Mouse (Mus musculus) A20 (cell line): ENCODE data around the gene Bhlhe40.

Experiments
- DNase-seq: peaks from one replicate; pipeline ENCODE4 v3.0.0-alpha.2; 2011; ENCODE audit warnings: low read depth, low spot score

The Bhlhe40 gene

GRCm38 (mm10) chr6:108660206-108660877 is at the start of gene Bhlhe40:
Gene Bhlhe40, plus strand, starts transcription at chr6:108660629.
- peak; percentile 96 for DNase-seq

GRCm38 (mm10) chr6:108611663-108612062 is 48.8 kb upstream of the Bhlhe40 start:
- DNase-seq: peak; percentile 27

- no peak for DNase-seq
These were observed 42.4 kb upstream of the Bhlhe40 start for GRCm38 (mm10) chr6:108618025-108618424.

- no peak for DNase-seq
These were observed 37.3 kb upstream of the Bhlhe40 start for GRCm38 (mm10) chr6:108623028-108623565.

- DNase-seq: peak; percentile 37
These were observed 35.5 kb upstream of the Bhlhe40 start for GRCm38 (mm10) chr6:108624915-108625314.

- DNase-seq: peak; percentile 73
These were observed 29.7 kb upstream of the Bhlhe40 start for GRCm38 (mm10) chr6:108630701-108631100.

GRCm38 (mm10) chr6:108638157-108638833 is 22.1 kb upstream of the Bhlhe40 start:
- no peak for DNase-seq

GRCm38 (mm10) chr6:108642020-108642419 is 18.4 kb upstream of the Bhlhe40 start:
- no peak for DNase-seq

- no peak for DNase-seq
These were observed 17.4 kb upstream of the Bhlhe40 start for GRCm38 (mm10) chr6:108643035-108643434.

GRCm38 (mm10) chr6:108644311-108644710 is 16.1 kb upstream of the Bhlhe40 start:
- DNase-seq: no peak

- DNase-seq: no peak
These were observed 13.3 kb upstream of the Bhlhe40 start for GRCm38 (mm10) chr6:108647094-108647493.

GRCm38 (mm10) chr6:108648072-108648471 is 12.4 kb upstream of the Bhlhe40 start:
- DNase-seq: no peak

- peak; percentile 58 for DNase-seq
These were observed 4.6 kb upstream of the Bhlhe40 start for GRCm38 (mm10) chr6:108655861-108656260.

- peak; percentile 84 for DNase-seq
These were observed 2.4 kb upstream of the Bhlhe40 start for GRCm38 (mm10) chr6:108658051-108658415.

GRCm38 (mm10) chr6:108658416-108659201 is 1.8 kb upstream of the Bhlhe40 start:
- DNase-seq: peak; percentile 90

GRCm38 (mm10) chr6:108659221-108659725 is 1.2 kb upstream of the Bhlhe40 start:
- DNase-seq: peak; percentile 92

GRCm38 (mm10) chr6:108659726-108660205 is 663 bp upstream of the Bhlhe40 start:
- no peak for DNase-seq

GRCm38 (mm10) chr6:108660878-108661389 is 505 bp downstream of the Bhlhe40 start:
- DNase-seq: no peak

GRCm38 (mm10) chr6:108661412-108661811 is 983 bp downstream of the Bhlhe40 start:
- peak; percentile 90 for DNase-seq

- no peak for DNase-seq
These were observed 1.5 kb downstream of the Bhlhe40 start for GRCm38 (mm10) chr6:108661890-108662289.
